Mouse (Mus musculus) olfactory bulb, adult 2 months (tissue): ENCODE data around the gene C1qc.

ENCODE experiments used
- CTCF ChIP-seq: fragments of 200-500 bp; IDR thresholded peaks from 2 replicates; pipeline ENCODE4 v1.5.1; 2012; ENCODE audit warnings: low read depth, mild to moderate bottlenecking, low read length, moderate library complexity; ENCODE audit not compliant: insufficient read depth
- POLR2A ChIP-seq: fragments of 200-500 bp; IDR thresholded peaks from 2 replicates; pipeline ENCODE4 v1.6.1; 2012; ENCODE audit warnings: mild to moderate bottlenecking, low read depth, low read length, moderate library complexity; ENCODE audit not compliant: insufficient read depth

- TF ChIP-seq CTCF (no peak), POLR2A (no peak)
These were observed 5.2 kb downstream of the C1qc start for GRCm38 (mm10) chr4:136887714-136888113.
